Mouse (Mus musculus) liver, embryonic 12.5 days (tissue): ENCODE results near the gene Olfr12. TPM values are rescaled to one million over a fixed set of nuclear protein-coding genes. Genes with fewer than 3 reads are reported as not detected.

Source experiments
- ATAC-seq: fragments of 200-750 bp; cut with Nextera tagmentation; 2 replicates; pipeline ENCODE4 v1.8.0; 2017; ENCODE audit warnings: moderate number of reproducible peaks, mild to moderate bottlenecking, moderate library complexity
- H3K27ac ChIP-seq: fragments of 300-500 bp; sonication (generic); 2 replicates; pipeline ENCODE4 v1.5.1; 2016; ENCODE audit warnings: mild to moderate bottlenecking
- H3K27me3 ChIP-seq: fragments of 300-500 bp; sonication (generic); replicated peaks from 2 replicates; pipeline ENCODE4 v1.6.1; 2016; ENCODE audit warnings: mild to moderate bottlenecking, moderate library complexity
- H3K36me3 ChIP-seq: fragments of 300-500 bp; sonication (generic); 2 replicates; pipeline ENCODE4 v1.6.1; 2016; ENCODE audit warnings: mild to moderate bottlenecking, moderate library complexity
- H3K4me1 ChIP-seq: fragments of 300-500 bp; sonication (generic); 2 replicates; pipeline ENCODE4 v1.6.1; 2016
- H3K4me2 ChIP-seq: fragments of 300-500 bp; sonication (generic); 2 replicates; pipeline ENCODE4 v1.6.1; 2016; ENCODE audit warnings: mild to moderate bottlenecking, moderate library complexity
- H3K4me3 ChIP-seq: fragments of 300-500 bp; sonication (generic); 2 replicates; pipeline ENCODE4 v1.5.1; 2016; ENCODE audit warnings: mild to moderate bottlenecking, moderate library complexity
- H3K9ac ChIP-seq: fragments of 300-500 bp; sonication (generic); 2 replicates; pipeline ENCODE4 v1.6.1; 2016; ENCODE audit warnings: mild to moderate bottlenecking, moderate library complexity
- H3K9me3 ChIP-seq: fragments of 300-500 bp; sonication (generic); replicated peaks from 2 replicates; pipeline ENCODE4 v1.6.1; 2016; ENCODE audit warnings: mild to moderate bottlenecking, moderate library complexity
- WGBS: fragments of 180-500 bp; shearing (Covaris S2); methylation state at CpG from one replicate; pipeline ENCODE4 v1.1.7; 2016; ENCODE audit not compliant: insufficient replicate concordance; 5-methylcytosine and 5-hydroxymethylcytosine counted together
- polyA plus RNA-seq: library from polyadenylated mRNA; unstranded; fragments of >200 nt; fragmentation: Nextera tagmentation; extraction: Ambion mirVana; gene quantifications from 2 replicates; pipeline ENCODE4 v1.2.1, GENCODE M21; 2016

Olfr12 gene
- polyA plus RNA-seq, 1 experiment from 2014 or later = not detected

GRCm38 (mm10) chr1:92659392-92659791, 41.8 kb downstream of the Olfr12 start:
- WGBS = 9% methylated on average over 5 of the region's 5 CpGs
- no peaks in the 10 kb centered on the region for H3K4me1 ChIP-seq
- H3K4me2 ChIP-seq = no peak overlapping the region
- H3K4me3 ChIP-seq = no peak overlapping the region
- no peaks in the 10 kb centered on the region for H3K36me3 ChIP-seq
- H3K27ac ChIP-seq = no peak overlapping the region
- peak; percentile 24; the same call in 1 of the 2 replicates for ATAC-seq
- no peaks in the 10 kb centered on the region for H3K9me3 ChIP-seq
- H3K27me3 ChIP-seq = peaks cover 13% of the 10 kb centered on the region; the same call in 1 of the 2 replicates
- H3K9ac ChIP-seq = no peak overlapping the region

- Histone ChIP-seq H3K4me2 (no peak overlapping the region), H3K27me3 (no peaks in the 10 kb centered on the region), H3K9me3 (no peaks in the 10 kb centered on the region), H3K4me1 (no peaks in the 10 kb centered on the region), H3K36me3 (no peaks in the 10 kb centered on the region), H3K9ac (no peak overlapping the region), H3K4me3 (no peak overlapping the region), H3K27ac (no peak overlapping the region)
- ATAC-seq = no peak
- 77% methylated on average over 6 of the region's 6 CpGs for WGBS
Measured at GRCm38 (mm10) chr1:92667106-92667505, 49.5 kb downstream of the Olfr12 start.

- ATAC-seq = no peak
- Histone ChIP-seq H3K9me3 (no peaks in the 10 kb centered on the region), H3K4me3 (no peak overlapping the region), H3K36me3 (no peaks in the 10 kb centered on the region), H3K9ac (no peak overlapping the region), H3K4me2 (no peak overlapping the region), H3K4me1 (no peaks in the 10 kb centered on the region), H3K27ac (no peak overlapping the region), H3K27me3 (peaks cover 6% of the 10 kb centered on the region; the same call in 1 of the 2 replicates)
- 81% methylated on average over 3 of the region's 3 CpGs for WGBS
Measured at GRCm38 (mm10) chr1:92669430-92669829, 51.8 kb downstream of the Olfr12 start.

GRCm38 (mm10) chr1:92671326-92671725, 53.7 kb downstream of the Olfr12 start:
- H3K27me3 ChIP-seq = peaks cover 6% of the 10 kb centered on the region; the same call in 1 of the 2 replicates
- ATAC-seq = no peak
- H3K4me1 ChIP-seq = no peaks in the 10 kb centered on the region
- H3K9me3 ChIP-seq = no peaks in the 10 kb centered on the region
- 62% methylated on average over 4 of the region's 4 CpGs for WGBS
- H3K9ac ChIP-seq = no peak overlapping the region
- H3K27ac ChIP-seq = no peak overlapping the region
- H3K4me2 ChIP-seq = no peak overlapping the region
- no peak overlapping the region for H3K4me3 ChIP-seq
- no peaks in the 10 kb centered on the region for H3K36me3 ChIP-seq

Other genes with a start within 250 kb of the Olfr12 start
- gene Ndufa10, start 143.9 kb upstream of the Olfr12 start, polyA plus RNA-seq = 169 and 179 TPM in 2 replicates
- gene Olfr1416, start 132.7 kb upstream of the Olfr12 start, polyA plus RNA-seq = not detected in 2 replicates
- not detected in 2 replicates for gene Olfr1415, start 121.7 kb upstream of the Olfr12 start, polyA plus RNA-seq
- gene Olfr1414, start 99.1 kb upstream of the Olfr12 start, polyA plus RNA-seq = not detected in 2 replicates
- not detected in 2 replicates for gene Olfr1413, start 46.5 kb upstream of the Olfr12 start, polyA plus RNA-seq
- gene Olfr1412, start 32.0 kb upstream of the Olfr12 start, polyA plus RNA-seq = not detected in 2 replicates
- gene Olfr1411, start 23.4 kb upstream of the Olfr12 start, polyA plus RNA-seq = not detected in 2 replicates
- not detected in 2 replicates for gene Olfr1410, start 12.0 kb upstream of the Olfr12 start, polyA plus RNA-seq
- gene Cops9, start 24.2 kb downstream of the Olfr12 start, polyA plus RNA-seq = 216 and 232 TPM in 2 replicates
- 0.15 and 0.23 TPM in 2 replicates for gene Otos, start 31.1 kb downstream of the Olfr12 start, polyA plus RNA-seq
- gene Gpc1, start 213.9 kb downstream of the Olfr12 start, polyA plus RNA-seq = 5.5 and 7.2 TPM in 2 replicates